Mouse (Mus musculus) cerebellum, adult 8-10 months (tissue): ENCODE measurements around the gene Isoc2a.

Experiments
- DNase-seq: peaks from one replicate; pipeline ENCODE4 v3.0.0; 2022

The Isoc2a gene

GRCm38 (mm10) chr7:4919971-4920370 is 43.0 kb downstream of the Isoc2a start:
- DNase-seq: no peak

GRCm38 (mm10) chr7:4920496-4920895 is 43.5 kb downstream of the Isoc2a start:
- DNase-seq: no peak

DNA sequence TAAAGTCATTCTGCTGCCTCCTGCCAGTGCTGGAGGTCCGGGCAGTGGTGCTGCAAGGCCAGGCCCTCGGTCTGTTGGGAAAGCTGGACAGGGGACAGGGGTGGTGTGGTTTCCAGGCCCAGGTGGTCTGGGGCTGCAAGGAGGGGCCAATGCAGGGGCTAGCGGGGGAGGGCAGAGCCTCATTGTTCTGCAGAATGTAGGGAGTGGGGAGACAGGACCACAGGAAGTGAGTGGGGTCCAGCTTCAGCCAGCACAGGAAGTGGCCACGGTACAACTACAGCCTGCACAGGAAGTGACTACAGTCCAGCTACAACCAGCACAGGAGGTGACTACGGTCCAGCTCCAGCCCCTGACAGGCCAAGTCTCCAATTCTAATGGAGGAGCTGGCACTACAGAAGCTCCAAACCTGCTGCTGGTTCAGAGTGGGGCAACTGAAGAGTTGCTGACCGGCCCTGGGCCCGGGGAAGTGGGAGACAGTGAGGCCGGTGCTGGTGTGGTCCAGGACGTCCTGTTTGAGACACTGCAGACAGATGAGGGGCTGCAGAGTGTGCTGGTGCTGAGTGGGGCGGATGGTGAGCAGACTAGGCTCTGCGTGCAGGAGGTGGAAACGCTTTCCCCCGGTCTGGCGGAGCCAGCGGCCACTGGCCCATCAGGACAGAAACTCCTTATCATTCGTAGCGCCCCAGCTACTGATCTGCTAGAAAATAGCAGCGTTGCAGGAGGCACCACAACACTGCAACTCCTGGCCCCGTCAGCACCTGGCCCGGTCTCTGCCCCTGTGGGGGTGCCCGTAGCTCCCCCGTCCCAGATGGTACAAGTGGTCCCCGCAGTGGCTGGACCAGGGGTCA is 44.2 kb downstream of the Isoc2a start:
- DNase-seq: no peak

DNA sequence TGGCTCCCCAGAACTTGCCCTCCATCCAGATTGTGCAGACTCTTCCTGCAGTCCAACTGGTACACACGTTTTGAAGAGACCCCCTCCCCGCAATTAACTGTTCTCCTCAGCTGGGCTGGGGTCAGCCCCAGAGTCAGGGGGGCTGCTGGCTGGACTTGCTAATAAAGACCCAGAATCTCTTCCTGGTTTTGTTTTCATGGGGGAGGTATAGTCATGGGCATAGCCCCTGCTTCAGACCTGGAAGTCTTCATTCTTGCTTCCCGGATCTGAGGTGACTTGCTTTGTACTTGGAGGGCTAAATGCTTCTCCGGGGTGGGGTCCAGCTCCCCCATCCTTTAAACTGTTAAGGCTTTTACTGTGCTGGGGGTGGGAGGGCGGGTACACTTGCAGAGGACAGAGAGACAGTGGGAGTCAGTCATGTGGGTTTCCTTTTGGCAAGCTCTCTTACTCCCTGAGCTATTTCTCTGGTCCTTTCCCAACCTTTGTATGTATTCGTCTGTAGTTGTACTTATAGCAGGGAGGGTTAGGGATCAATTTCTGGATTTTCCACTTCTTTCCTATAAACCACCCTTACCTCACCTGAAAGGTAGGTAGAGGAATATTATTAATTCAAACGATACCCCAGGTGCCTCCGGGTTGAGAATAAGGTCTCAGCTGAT is 45.0 kb downstream of the Isoc2a start, which contains the start of gene Nat14:
Gene Nat14 (plus strand): TSS at position 205 of the 659 bp plus-strand sequence.
- no peak for DNase-seq

DNA sequence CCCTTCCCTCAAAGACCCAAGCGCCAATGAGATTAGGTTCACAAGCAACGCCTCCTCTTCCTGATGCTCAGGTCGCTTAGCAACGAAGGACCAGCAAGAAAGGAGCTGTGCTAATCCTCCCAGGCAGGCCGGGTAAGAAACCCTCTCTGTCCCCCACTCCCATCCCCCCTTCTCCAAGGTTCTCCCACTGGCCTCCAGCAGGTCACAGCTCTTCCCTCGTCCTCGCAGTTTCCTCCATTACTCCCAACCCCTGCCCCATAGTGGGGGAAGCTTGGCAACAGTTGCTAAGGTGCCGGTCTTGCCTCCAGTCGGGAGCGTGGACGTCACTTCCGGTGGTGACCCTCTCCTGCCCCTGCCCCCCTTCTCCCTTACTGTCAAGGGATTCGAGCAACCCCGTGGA is 45.6 kb downstream of the Isoc2a start:
- peak; percentile 81 for DNase-seq

- peak; percentile 82 for DNase-seq
These were observed 46.1 kb downstream of the Isoc2a start for GRCm38 (mm10) chr7:4922931-4923565.

GRCm38 (mm10) chr7:4923586-4924364 is 46.8 kb downstream of the Isoc2a start:
- peak; percentile 69 for DNase-seq

DNA sequence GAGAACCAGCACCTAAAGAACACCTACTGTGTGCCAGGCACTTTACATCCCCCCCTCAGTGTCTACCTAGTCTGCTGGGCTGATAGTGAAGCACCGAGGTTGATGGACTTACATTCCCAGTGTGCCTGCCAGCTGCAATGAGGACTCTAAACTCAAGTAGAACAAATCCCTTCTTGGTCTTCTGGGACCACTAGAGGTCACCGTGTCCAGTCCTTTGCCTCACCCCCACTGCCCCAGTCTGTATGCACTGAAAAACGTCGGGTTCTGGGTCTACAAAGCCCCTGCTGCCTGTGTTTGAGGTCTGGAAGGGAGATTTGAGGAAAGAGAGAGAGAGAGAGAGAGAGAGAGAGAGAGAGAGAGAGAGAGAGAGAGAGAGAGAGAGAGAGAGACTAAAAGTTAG is 47.5 kb downstream of the Isoc2a start:
- no peak for DNase-seq

DNA sequence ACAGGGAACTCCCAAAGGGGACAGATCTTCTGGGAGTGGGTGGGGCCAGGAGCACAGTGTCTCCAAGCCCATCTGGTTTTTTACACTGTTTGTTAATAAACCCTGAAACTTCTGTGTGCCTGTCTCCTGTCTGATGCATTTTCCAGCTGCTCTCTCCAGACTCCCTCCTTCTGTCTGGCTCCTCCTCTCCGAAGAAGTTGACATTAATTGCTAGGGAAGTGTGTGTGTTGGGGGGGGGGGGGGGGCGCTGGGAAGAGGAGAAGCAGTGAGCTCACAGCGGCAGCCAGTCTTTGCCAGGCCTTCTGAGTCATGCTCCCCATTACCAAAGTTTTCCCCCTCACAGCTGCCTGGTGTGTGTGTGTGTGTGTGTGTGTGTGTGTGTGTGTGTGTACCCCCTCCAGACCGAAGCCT is 47.9 kb downstream of the Isoc2a start:
- DNase-seq: no peak

- no peak for DNase-seq
These were observed 48.8 kb downstream of the Isoc2a start, which contains the start of gene Ssc5d for GRCm38 (mm10) chr7:4925441-4926381. Ssc5d (plus strand) TSS chr7:4925785.

GRCm38 (mm10) chr7:4926849-4927248 is 49.9 kb downstream of the Isoc2a start:
- no peak for DNase-seq

DNA sequence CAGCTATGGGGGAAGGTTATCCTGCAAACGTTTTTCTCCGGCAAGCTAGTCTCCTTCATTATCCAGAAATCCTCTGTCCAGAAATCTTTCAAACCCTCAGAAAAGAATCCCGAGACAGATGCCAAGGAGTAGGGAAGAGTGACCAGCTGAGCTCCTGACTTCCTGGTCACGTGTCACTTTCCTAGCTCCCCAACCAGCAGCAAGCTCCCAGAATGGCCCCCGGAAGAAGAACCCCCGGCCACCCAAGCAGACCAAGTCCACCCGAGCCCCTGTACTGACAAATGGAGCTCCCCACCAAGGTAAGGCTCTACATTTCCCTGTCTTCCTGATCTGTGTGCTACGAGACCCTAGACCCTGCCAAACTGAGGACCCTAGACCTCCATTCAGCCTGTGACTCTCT is 50.8 kb downstream of the Isoc2a start:
- no peak for DNase-seq

DNA sequence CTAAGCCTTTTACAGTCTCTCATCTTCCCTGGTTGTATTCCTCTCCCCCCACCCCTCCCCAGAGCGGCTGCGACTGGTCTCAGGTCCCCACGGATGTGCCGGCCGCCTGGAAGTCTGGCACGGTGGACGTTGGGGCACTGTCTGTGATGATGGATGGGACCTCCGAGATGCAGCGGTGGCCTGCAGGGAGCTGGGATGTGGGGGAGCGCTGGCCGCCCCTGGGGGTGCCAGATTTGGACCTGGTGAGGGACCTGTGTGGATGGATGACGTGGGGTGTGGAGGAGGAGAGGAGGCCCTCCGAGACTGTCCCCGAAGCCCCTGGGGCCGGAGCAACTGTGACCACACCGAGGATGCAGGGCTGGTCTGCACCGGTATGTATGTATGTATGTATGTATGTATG is 51.4 kb downstream of the Isoc2a start:
- DNase-seq: no peak

DNA sequence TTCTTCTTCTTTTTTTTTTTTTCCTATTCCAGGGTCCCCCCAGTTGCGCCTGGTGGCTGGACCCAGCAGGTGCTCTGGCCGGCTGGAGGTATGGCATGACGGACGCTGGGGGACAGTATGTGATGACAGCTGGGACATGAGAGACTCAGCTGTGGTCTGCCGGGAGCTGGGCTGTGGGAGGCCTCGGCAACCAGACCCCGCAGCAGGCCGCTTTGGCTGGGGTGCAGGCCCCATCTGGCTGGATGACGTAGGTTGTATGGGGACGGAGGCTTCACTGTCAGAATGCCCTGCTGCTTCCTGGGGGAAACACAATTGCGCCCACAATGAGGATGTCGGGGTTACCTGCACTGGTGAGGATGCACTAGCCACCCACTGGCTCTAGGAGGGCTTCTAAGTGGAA is 56.1 kb downstream of the Isoc2a start:
- no peak for DNase-seq

- DNase-seq: no peak
These were observed 57.4 kb downstream of the Isoc2a start for GRCm38 (mm10) chr7:4934160-4934914.

DNA sequence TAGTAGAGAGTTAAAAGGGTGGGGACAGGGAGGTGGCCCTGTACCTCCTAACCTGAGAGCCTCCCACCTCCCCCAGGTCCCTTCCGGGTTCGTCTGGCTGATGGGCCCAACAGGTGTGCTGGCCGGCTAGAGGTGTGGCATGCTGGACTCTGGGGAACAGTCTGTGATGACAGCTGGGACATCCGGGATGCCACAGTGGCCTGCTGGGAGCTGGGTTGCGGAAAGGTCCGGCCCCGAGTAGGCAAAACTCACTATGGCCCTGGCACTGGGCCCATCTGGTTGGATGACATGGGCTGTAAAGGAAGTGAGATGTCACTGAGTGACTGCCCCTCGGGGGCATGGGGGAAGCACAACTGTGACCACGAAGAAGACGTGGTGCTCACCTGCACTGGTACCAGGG is 59.9 kb downstream of the Isoc2a start:
- peak; percentile 7 for DNase-seq

- DNase-seq: no peak
These were observed 60.4 kb downstream of the Isoc2a start for GRCm38 (mm10) chr7:4937392-4937791.

DNA sequence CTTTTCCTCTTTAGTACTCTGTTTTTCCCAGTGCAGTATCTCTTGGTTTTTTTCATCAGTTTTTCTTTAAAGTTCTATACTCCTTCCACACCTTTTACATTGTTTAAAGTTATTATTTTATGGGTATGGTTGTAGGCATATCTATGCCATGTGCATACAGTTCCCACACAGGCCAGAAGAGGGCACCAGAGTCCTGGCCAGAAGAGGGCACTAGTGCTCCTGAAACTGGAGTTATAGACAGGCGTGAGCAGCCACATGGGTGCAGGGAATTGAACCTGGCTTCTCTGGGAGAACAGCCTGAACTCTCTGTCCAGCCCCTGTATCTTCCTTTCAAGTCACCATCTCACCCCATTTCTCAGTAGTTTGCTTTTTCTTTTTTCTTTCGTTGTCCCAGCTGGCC is 61.5 kb downstream of the Isoc2a start:
- DNase-seq: peak; percentile 65

- DNase-seq: peak; percentile 83
These were observed 63.1 kb downstream of the Isoc2a start for GRCm38 (mm10) chr7:4940068-4940479.

DNA sequence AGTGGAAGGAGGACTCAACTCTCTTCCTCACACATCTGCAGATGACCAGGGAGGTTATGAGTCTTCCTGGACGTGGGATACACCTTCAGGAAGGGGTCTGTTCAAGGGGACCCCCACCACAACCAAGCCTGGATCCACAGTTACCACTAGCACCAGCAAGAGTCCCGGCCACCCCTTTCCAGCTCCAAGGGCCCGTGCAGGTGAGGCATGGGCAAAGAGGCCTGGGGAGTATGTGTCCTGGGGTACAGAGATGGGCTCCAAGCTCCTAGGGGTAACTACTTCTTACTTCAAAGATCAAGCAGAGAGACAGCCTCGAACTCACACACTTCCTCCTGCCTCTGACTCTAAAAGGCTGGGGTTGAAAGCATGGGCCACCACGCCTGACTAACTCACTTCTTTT is 65.7 kb downstream of the Isoc2a start:
- no peak for DNase-seq
